Mouse (Mus musculus) hindbrain, embryonic 16.5 days (tissue): Measurements from ENCODE around the gene Naa10. TPM values are rescaled to one million over a fixed set of nuclear protein-coding genes. Genes with fewer than 3 reads are reported as not detected.

Source experiments
- ATAC-seq: fragments of 200-750 bp; cut with Nextera tagmentation; 2 replicates; pipeline ENCODE4 v1.8.0; 2017; ENCODE audit warnings: moderate TSS enrichment, moderate library complexity
- H3K27ac ChIP-seq: fragments of 300-500 bp; sonication (generic); 2 replicates; pipeline ENCODE4 v1.5.1; 2014; ENCODE audit warnings: low read depth, mild to moderate bottlenecking, control low read depth, low read length, moderate library complexity
- H3K27me3 ChIP-seq: fragments of 300-500 bp; sonication (generic); replicated peaks from 2 replicates; pipeline ENCODE4 v1.6.1; 2014; ENCODE audit warnings: low read length; ENCODE audit not compliant: control insufficient read depth, insufficient read depth
- H3K36me3 ChIP-seq: fragments of 300-500 bp; sonication (generic); 2 replicates; pipeline ENCODE4 v1.6.1; 2014; ENCODE audit warnings: mild to moderate bottlenecking, low read length, moderate library complexity, mixed read lengths; ENCODE audit not compliant: control insufficient read depth, insufficient read depth
- H3K4me1 ChIP-seq: fragments of 300-500 bp; sonication (generic); 2 replicates; pipeline ENCODE4 v1.6.1; 2014; ENCODE audit warnings: low read depth, low read length; ENCODE audit not compliant: control insufficient read depth, insufficient read depth
- H3K4me2 ChIP-seq: fragments of 300-500 bp; sonication (generic); 2 replicates; pipeline ENCODE4 v1.6.1; 2014; ENCODE audit warnings: mild to moderate bottlenecking, low read length, control low read depth, moderate library complexity
- H3K4me3 ChIP-seq: fragments of 300-500 bp; sonication (generic); 2 replicates; pipeline ENCODE4 v1.5.1; 2014; ENCODE audit warnings: mild to moderate bottlenecking, low read length, control low read depth, moderate library complexity
- H3K9ac ChIP-seq: fragments of 300-500 bp; sonication (generic); 2 replicates; pipeline ENCODE4 v1.6.1; 2014; ENCODE audit warnings: low read depth, mild to moderate bottlenecking, control low read depth, low read length, moderate library complexity
- H3K9me3 ChIP-seq: fragments of 300-500 bp; sonication (generic); 2 replicates; pipeline ENCODE4 v1.6.1; 2014; ENCODE audit warnings: mild to moderate bottlenecking, low read length, moderate library complexity; ENCODE audit not compliant: control insufficient read depth
- WGBS: fragments of 180-500 bp; shearing (Covaris S2); extraction: QIAGEN DNeasy Blood & Tissue Kit; methylation state at CpG from one replicate; pipeline ENCODE4 v1.1.7; 2014; 5-methylcytosine and 5-hydroxymethylcytosine counted together
- polyA plus RNA-seq: library from polyadenylated mRNA; unstranded; fragments of >200 nt; fragmentation: Nextera tagmentation; extraction: Ambion mirVana; gene quantifications from 2 replicates; pipeline ENCODE4 v1.2.1, GENCODE M21; 2015

The Naa10 gene
- 89.5 and 92.9 TPM in 2 replicates for polyA plus RNA-seq

DNA sequence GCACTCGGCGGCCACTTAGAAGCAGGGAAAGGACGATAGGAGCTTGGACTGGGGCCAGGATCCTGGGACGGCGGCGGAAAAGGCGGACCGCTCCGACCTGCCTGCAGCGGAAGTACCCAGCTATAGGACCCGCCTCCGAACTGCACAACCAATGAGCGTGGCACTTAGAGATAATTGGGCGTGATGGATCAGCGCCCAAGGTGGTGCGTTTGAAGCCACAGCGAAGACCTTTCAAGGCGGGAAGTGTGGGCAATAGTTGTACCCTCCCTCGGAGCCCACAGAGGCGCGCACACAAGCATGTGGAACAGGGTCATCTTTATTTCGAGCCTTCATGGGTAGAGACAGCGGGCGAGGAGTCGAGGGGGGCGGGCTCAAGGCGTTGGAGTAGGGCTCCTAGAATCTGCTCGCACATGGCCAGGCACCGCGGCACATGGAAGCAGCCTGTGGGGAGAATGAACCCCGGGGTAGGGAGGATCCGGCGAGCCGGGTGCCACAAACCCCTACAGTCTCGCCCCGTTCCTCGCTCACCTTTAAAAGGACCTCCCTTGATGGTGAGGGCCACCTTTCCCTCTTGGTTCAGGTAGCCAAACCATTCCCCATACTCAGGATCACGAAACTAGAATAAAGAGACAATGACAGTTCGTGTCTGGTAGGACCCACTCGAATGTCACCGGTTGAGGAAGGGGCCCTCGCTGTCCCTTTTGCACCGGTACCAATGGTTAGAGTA, at the start of gene Naa10, which contains the start of gene Arhgap4:
Gene Naa10 (minus strand): TSS at position 122 of the 727 bp plus-strand sequence.
Gene Arhgap4 (minus strand): TSS at position 48 of the 727 bp plus-strand sequence.
- peak; percentile 99 for ATAC-seq
- Histone ChIP-seq H3K9me3 (no peaks in the 10 kb centered on the region), H3K4me2 (peak within 1 kb of the TSS; percentile 75), H3K4me3 (peak within 1 kb of the TSS; percentile 60), H3K27me3 (no peaks in the 10 kb centered on the region), H3K27ac (peak within 1 kb of the TSS; percentile 82), H3K36me3 (no peaks in the 10 kb centered on the region), H3K9ac (peak within 1 kb of the TSS; percentile 76), H3K4me1 (no peaks in the 10 kb centered on the region)
- 16% methylated on average over 43 of the region's 43 CpGs for WGBS

DNA sequence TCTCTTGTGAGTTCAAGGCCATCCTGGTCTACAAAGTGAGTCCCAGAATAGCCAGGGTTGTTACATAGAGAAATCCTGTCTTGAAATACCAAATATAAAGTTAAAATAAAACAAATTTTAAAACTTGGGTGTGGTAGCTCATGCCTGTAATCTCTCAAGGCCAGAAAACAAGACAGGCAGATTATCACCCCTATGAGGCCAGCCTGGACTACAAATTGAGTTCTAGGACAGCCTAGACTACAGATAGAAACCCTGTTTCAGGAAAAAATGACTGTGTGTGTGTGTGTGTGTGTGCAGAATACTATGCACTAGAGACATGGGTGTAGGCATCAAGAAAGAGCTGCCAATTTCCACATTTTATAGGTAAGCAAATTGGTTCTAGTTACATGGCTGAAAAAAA, 49.0 kb upstream of the Naa10 start:
- Histone ChIP-seq H3K4me3 (no peak overlapping the region), H3K27me3 (no peaks in the 10 kb centered on the region), H3K36me3 (no peaks in the 10 kb centered on the region), H3K27ac (no peak overlapping the region), H3K4me1 (no peaks in the 10 kb centered on the region), H3K4me2 (no peak overlapping the region), H3K9me3 (no peaks in the 10 kb centered on the region; the same call in 1 of the 2 replicates), H3K9ac (no peak overlapping the region)
- ATAC-seq = no peak

DNA sequence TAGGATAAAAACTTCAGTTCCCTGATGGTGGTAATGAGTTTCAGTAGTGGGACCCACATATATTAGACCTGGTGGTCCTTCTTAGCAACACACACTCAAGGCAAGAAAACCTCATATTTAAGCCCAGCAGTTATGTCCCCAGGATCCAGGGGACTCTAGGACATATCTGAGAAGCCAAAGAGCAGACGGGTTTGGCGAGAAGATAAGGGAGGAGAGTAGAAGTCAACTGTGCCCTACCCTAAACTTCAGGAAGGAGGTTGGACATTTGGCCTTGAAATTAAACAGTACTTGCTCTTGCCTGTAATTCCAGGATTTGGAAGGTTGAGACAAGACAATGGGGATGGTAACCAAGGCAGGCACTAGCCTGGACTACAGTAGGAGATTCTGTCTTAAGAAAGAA, 48.0 kb upstream of the Naa10 start:
- Histone ChIP-seq H3K4me1 (peaks cover under 1% of the 10 kb centered on the region; the same call in 1 of the 2 replicates), H3K27ac (no peak overlapping the region), H3K27me3 (no peaks in the 10 kb centered on the region), H3K9ac (no peak overlapping the region), H3K9me3 (no peaks in the 10 kb centered on the region; the same call in 1 of the 2 replicates), H3K36me3 (no peaks in the 10 kb centered on the region), H3K4me3 (no peak overlapping the region), H3K4me2 (no peak overlapping the region)
- ATAC-seq = no peak
- WGBS = 92% methylated on average over 2 of the region's 2 CpGs

DNA sequence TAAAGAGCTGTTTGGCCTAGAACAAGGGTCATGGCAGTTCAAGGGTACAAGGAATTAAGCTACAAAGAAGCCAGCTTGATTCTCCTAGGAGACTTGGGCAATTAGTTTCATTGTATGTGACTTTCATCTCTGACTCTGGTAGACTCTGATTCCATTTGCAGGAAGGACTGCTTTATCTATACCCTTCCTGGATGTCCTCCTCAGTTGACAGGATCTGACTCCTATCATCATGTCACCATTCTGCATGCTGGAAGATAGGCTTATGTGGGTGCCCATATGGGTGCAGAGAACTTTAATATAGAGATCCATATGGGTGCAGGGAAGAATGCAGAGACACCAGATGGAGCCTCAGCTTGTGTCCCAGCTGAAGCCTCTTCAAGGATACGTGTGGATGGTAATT, 47.4 kb upstream of the Naa10 start:
- no peak overlapping the region for H3K9ac ChIP-seq
- ATAC-seq = no peak

DNA sequence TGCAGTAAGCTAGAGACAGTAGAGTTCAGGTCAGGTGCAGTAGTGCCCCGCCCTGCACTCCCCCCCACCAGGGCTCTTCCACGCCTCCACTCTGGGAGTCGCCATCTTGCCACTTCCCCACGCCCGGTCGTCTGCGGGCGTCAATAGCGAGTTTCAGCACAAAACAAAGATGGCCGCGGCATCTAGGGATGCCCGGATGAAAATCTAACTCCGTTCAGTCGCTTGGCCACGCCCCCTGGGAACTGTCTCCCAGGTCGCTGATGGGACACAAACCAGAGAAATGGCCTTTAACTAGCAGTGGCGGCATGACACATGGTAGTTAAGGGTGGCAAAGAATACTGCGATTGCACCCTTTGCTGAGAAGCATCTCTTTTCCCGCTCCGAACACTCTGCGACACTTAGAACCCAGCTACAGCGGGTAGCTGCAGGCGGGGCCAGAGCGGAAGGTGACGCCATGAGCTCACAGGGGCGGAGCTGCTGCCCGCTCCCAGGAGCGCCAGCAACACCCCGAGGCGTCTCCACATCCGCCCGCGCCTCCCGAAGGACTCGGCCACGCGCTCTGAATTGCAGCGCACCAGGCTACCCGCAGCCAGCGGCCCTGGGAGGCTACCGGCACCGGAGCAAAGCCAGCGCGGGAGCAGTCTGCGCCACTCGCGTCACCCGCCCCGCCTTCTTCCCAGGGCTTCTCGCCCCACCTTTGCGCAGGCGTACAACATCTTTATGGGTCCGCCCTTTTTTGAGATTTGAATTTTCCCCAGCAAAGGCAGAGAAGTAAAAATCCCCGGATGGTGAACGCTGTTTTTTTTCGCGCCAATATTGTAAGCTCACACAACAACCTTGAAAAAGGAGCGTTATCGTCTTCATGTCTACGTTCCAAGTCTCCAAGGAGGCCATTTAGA, 45.7 kb upstream of the Naa10 start:
- peak overlapping the region; percentile 71 for H3K9ac ChIP-seq
- peak overlapping the region; percentile 54 for H3K4me2 ChIP-seq
- peak overlapping the region; percentile 63 for H3K4me3 ChIP-seq
- peak; percentile 88 for ATAC-seq
- no peaks in the 10 kb centered on the region for H3K27me3 ChIP-seq
- H3K9me3 ChIP-seq = no peaks in the 10 kb centered on the region; the same call in 1 of the 2 replicates
- 18% methylated on average over 44 of the region's 60 CpGs for WGBS
- H3K27ac ChIP-seq = peak overlapping the region; percentile 98
- H3K4me1 ChIP-seq = peaks cover 22% of the 10 kb centered on the region
- H3K36me3 ChIP-seq = no peaks in the 10 kb centered on the region

More for the DNA sequence above, 47.4 kb upstream of the Naa10 start:
- Histone ChIP-seq H3K9me3 (no peaks in the 10 kb centered on the region; the same call in 1 of the 2 replicates), H3K4me1 (peaks cover 6% of the 10 kb centered on the region), H3K36me3 (no peaks in the 10 kb centered on the region), H3K27me3 (no peaks in the 10 kb centered on the region), H3K27ac (no peak overlapping the region; the same call in 1 of the 2 replicates), H3K4me3 (no peak overlapping the region), H3K4me2 (no peak overlapping the region)
- 77% methylated on average over 1 of the region's 1 CpGs for WGBS

DNA sequence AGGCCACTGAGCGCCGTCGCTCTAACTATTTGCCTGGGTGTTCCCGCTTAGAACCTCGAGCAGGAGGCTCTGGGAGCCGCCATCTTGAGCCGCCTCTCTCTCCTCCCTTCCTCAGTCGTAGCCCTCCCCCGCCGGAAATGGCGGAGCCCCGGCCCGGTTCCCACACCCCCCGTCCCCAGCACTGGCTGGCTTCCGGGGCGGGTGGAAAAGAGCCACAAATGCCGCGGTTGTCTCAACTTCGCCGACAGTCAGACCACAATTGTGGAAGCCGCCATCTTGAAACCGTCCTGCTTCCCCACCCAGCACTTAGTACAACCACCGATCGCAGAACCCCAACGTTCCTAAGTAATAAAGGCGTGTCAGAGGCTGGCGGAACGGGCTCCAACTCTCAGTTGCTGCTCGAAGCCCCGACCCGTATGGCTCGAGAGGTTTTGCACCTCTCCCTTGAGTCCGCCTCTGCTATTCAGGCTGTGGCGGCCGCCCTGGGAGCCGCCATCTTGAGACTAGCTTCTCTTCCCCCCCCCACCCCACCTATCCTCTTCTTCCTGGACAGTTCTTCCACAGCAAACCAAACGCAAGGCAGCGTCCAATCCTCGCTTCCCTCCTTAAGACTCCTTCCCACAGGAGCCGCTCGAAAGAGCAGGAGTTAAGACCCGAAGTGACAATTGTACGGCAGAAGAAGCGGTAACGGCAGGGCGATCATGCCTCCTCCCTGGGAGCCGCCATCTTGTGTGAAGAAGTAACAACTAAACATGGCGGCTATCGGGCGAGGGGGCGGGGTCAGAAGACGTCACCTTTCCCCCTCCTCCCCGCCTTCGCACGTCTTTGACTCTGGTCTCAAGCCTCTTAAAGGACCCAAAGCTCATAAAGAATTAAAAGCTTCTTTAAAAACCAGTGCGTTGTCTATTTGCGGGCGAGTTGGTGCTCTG, 44.8 kb upstream of the Naa10 start, which contains the start of gene Hcfc1:
Gene Hcfc1 (minus strand): TSS at position 110 of the 929 bp plus-strand sequence.
- peak within 1 kb of the TSS; percentile 77 for H3K4me2 ChIP-seq
- peak; percentile 80 for ATAC-seq
- H3K27me3 ChIP-seq = no peaks in the 10 kb centered on the region
- H3K9me3 ChIP-seq = no peaks in the 10 kb centered on the region; the same call in 1 of the 2 replicates
- H3K9ac ChIP-seq = peak within 1 kb of the TSS; percentile 70
- H3K36me3 ChIP-seq = no peaks in the 10 kb centered on the region
- H3K4me1 ChIP-seq = peaks cover 22% of the 10 kb centered on the region
- 21% methylated on average over 56 of the region's 58 CpGs for WGBS
- peak within 1 kb of the TSS; percentile 98 for H3K27ac ChIP-seq
- H3K4me3 ChIP-seq = peak within 1 kb of the TSS; percentile 63

DNA sequence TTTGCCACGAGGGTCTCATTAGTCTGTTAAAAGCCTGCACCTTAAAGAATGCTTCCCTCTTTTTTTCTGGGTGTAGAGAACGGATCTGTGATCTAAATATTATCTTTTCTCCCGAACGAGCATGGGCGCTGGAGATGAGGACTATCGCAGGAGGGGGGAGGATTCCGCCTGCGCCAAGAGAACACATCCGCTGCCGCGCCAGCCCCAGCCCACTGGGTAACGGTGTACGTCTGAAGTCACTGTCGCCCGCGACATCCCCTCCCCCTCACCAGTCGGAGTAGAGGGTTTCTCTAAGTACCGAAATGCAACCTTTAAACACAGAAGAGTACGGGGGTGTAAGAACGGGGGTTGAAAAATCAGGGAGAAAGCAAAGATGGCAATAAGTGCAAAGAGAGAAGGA, 43.6 kb upstream of the Naa10 start:
- ATAC-seq = no peak
- Histone ChIP-seq H3K9me3 (no peaks in the 10 kb centered on the region; the same call in 1 of the 2 replicates), H3K27ac (no peak overlapping the region; the same call in 1 of the 2 replicates), H3K27me3 (no peaks in the 10 kb centered on the region), H3K9ac (peak overlapping the region; percentile 70), H3K4me2 (peak overlapping the region; percentile 77), H3K4me3 (peak overlapping the region; percentile 63), H3K4me1 (peaks cover 22% of the 10 kb centered on the region), H3K36me3 (no peaks in the 10 kb centered on the region)
- WGBS = 23% methylated on average over 20 of the region's 20 CpGs

DNA sequence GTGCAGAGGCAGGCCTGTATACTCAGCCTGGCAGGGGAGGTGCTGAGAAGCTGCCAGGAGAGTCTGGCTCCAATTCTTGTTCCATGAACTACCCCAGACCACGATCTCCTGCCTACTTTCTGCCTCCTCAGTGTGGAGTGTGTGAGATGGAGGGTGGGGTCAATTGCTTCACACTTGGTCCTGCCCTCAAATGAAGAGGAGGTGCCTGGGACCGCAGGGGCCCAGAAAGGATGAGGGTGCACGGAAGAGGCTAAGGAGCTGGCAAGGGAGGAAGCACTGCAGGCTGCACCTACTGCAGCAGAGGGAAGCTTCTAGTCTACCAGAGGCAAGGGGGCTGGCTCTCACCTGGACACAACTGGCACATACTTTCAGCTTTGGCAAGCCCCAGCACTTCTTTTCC, 42.6 kb upstream of the Naa10 start:
- H3K9ac ChIP-seq = peak overlapping the region; percentile 61
- peak overlapping the region; percentile 77 for H3K4me2 ChIP-seq
- peaks cover 2% of the 10 kb centered on the region; the same call in 1 of the 2 replicates for H3K36me3 ChIP-seq
- peak overlapping the region; percentile 63 for H3K4me3 ChIP-seq
- H3K27ac ChIP-seq = peak overlapping the region; percentile 23
- whole genome bisulfite sequencing = 48% methylated on average over 3 of the region's 3 CpGs
- ATAC-seq = no peak
- H3K9me3 ChIP-seq = no peaks in the 10 kb centered on the region; the same call in 1 of the 2 replicates
- no peaks in the 10 kb centered on the region for H3K27me3 ChIP-seq
- peaks cover 22% of the 10 kb centered on the region for H3K4me1 ChIP-seq
